Mouse (Mus musculus): ENCODE results near the gene Zfp292. TPM values are rescaled to one million over a fixed set of nuclear protein-coding genes. Genes with fewer than 3 reads are reported as not detected.

Zfp292 gene
- polyA plus RNA-seq, 1 experiment, result 0.03 TPM

GRCm38 (mm10) chr4:34784865-34785264 is 97.9 kb downstream of the Zfp292 start:
- TF ChIP-seq GATA1 (IDR thresholded peaks at IDR 0.05; ENCODE audit: low read length), result no peak
- no peak for TF ChIP-seq TAL1 (IDR thresholded peaks at IDR 0.05; ENCODE audit: low read length)
- H3K36me3 ChIP-seq (ENCODE audit: control insufficient read depth), result no peaks in the 10 kb centered on the region
- H3K9me3 ChIP-seq (ENCODE audit: control insufficient read depth, low read length), result no peaks in the 10 kb centered on the region
- H3K4me3 ChIP-seq (replicated peaks), result no peak overlapping the region
- H3K4me1 ChIP-seq (ENCODE audit: control insufficient read depth), result no peaks in the 10 kb centered on the region
- H3K27me3 ChIP-seq (ENCODE audit: control insufficient read depth), result no peaks in the 10 kb centered on the region

DNA sequence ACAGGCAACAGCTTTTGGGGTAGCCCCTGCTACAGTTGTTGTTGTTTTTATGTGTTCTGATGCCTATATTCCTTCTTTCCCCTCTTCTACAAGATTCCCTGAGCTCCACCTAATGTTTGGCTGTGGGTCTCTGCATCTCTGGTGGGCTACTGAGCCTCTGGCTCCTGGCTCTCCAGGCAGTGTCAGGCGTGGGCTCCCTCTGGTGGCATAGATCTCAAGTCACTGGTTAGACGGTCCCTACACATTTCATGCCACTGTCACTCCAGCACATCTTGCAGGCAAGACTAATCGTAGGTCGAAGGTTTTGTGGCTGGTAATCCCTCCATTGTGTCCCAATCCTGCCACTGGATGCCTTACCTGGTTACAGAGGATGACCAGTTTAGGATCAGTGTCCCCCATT is 100.0 kb downstream of the Zfp292 start:
- no peaks in the 10 kb centered on the region for H3K27me3 ChIP-seq (ENCODE audit: control insufficient read depth)
- peaks cover 5% of the 10 kb centered on the region for H3K4me1 ChIP-seq (ENCODE audit: control insufficient read depth)
- TF ChIP-seq TAL1 (IDR thresholded peaks at IDR 0.05; ENCODE audit: low read length), result no peak
- TF ChIP-seq GATA1 (IDR thresholded peaks at IDR 0.05; ENCODE audit: low read length), result no peak
- H3K36me3 ChIP-seq (ENCODE audit: control insufficient read depth), result no peaks in the 10 kb centered on the region
- no peaks in the 10 kb centered on the region for H3K9me3 ChIP-seq (ENCODE audit: control insufficient read depth, low read length)
- H3K4me3 ChIP-seq (replicated peaks), result no peak overlapping the region

DNA sequence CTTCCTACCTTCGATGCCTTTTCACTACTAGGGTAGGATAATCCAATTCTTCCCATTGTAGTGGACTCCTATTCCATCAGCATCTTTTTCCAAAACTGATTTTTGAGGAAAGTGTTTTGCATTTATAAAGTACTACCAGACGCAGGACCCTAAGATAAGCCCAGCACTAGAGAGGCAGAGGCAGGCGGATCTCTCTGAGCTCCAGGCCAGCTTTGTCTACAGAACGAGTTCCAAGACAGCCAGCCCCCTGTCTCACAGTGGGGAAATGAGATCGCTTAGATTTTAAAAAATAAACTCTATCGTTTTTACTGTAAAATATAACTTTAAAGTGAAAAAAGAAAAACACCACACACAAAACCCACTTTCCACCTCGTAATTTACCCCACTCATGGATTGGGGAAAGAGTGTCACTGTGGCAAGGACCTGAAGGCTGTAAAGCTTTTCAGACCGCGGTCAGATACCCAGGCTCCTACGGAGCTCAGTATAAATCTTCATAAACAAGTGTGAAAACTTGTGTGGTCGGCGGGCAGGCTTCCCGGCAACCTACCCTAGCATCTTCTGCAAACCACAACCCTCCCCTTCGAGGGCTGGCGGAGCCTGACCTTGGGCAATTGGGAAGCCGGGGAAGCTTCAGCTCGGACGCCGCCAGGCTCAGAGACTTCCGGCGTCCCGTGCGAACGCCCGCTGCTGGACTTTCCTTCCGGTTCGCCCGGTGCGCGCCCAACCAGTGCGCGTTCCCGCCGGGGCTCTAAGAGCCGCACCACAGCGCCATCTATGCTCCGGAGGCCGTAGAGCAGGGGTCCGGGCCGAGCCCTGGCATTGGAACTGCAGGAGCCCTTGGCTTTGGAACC is 104.9 kb downstream of the Zfp292 start, which contains the start of gene Smim8:
Smim8 (minus strand) TSS at position 747 of the 851 bp plus-strand sequence.
- no peak for TF ChIP-seq GATA1 (IDR thresholded peaks at IDR 0.05; ENCODE audit: low read length)
- no peak for TF ChIP-seq TAL1 (IDR thresholded peaks at IDR 0.05; ENCODE audit: low read length)
- H3K27me3 ChIP-seq (ENCODE audit: control insufficient read depth), result no peaks in the 10 kb centered on the region
- H3K4me1 ChIP-seq (ENCODE audit: control insufficient read depth), result peaks cover 22% of the 10 kb centered on the region

GRCm38 (mm10) chr4:34771652-34772371 is 110.9 kb downstream of the Zfp292 start:
- H3K27me3 ChIP-seq (ENCODE audit: control insufficient read depth), result no peaks in the 10 kb centered on the region
- TF ChIP-seq TAL1 (IDR thresholded peaks at IDR 0.05; ENCODE audit: low read length) (no peak), GATA1 (IDR thresholded peaks at IDR 0.05; ENCODE audit: low read length) (no peak)
- no peak overlapping the region for H3K4me3 ChIP-seq (replicated peaks)
- no peaks in the 10 kb centered on the region for H3K9me3 ChIP-seq (ENCODE audit: control insufficient read depth, low read length)
- peaks cover 11% of the 10 kb centered on the region for H3K4me1 ChIP-seq (ENCODE audit: control insufficient read depth)
- H3K36me3 ChIP-seq (ENCODE audit: control insufficient read depth), result no peaks in the 10 kb centered on the region; the same call in 1 of the 2 replicates

More for the DNA sequence above, 104.9 kb downstream of the Zfp292 start, which contains the start of gene Smim8:
- Histone ChIP-seq H3K36me3 (ENCODE audit: control insufficient read depth) (no peaks in the 10 kb centered on the region), H3K4me3 (replicated peaks) (peak within 1 kb of the TSS; percentile 87), H3K9me3 (ENCODE audit: control insufficient read depth, low read length) (no peaks in the 10 kb centered on the region)

DNA sequence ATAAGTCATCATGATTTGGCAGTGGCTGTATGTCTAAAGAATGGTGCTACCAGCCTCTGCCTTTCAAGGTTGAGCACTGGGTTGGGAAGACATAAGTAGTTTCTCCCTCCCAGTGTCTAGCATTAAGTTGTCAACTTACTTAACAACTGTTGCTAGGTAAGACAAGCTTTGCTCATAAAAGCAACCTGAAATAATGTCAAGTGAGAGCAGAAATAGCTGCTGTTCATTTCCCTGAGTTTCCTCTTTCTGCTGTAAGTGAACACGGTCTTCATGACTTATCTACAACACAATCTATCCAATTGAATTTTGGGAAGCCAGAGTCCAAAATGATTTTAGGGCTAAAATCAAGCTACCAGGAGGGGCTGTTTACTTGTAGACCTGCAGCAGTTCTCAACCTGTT is 126.6 kb downstream of the Zfp292 start, which contains the start of gene Gm136:
Gm136 (minus strand) TSS at position 101 of the 400 bp plus-strand sequence.
- H3K27me3 ChIP-seq (ENCODE audit: control insufficient read depth), result no peaks in the 10 kb centered on the region
- H3K9me3 ChIP-seq (ENCODE audit: control insufficient read depth, low read length), result no peaks in the 10 kb centered on the region
- no peaks in the 10 kb centered on the region for H3K36me3 ChIP-seq (ENCODE audit: control insufficient read depth)
- no peak for TF ChIP-seq GATA1 (IDR thresholded peaks at IDR 0.05; ENCODE audit: low read length)
- no peak for TF ChIP-seq TAL1 (IDR thresholded peaks at IDR 0.05; ENCODE audit: low read length)
- no peak within 1 kb of the TSS for H3K4me3 ChIP-seq (replicated peaks)
- no peaks in the 10 kb centered on the region for H3K4me1 ChIP-seq (ENCODE audit: control insufficient read depth)

Other genes starting within 250 kb of the Zfp292 start
- gene Slc35a1, start 195.5 kb downstream of the Zfp292 start, polyA plus RNA-seq (2012), result 0.02 and 0.12 TPM in 2 replicates
- 0.02 TPM in 1 of 2 replicates, not detected in the other for gene Cfap206, start 152.8 kb downstream of the Zfp292 start, polyA plus RNA-seq (2012)
- gene Gm136, start 126.7 kb downstream of the Zfp292 start, polyA plus RNA-seq (2012), result not detected in 2 replicates
- gene Smim8, start 104.5 kb downstream of the Zfp292 start, polyA plus RNA-seq (2012), result 1.2 and 1.4 TPM in 2 replicates
- gene Cga, start 10.8 kb upstream of the Zfp292 start, polyA plus RNA-seq (2012), result not detected in 2 replicates

Data from erythroblast, embryonic 14.5 days (primary cell).